Mouse (Mus musculus) right cerebral cortex, adult 18-20 months (tissue): ENCODE data around the gene Gria2.
A peak's percentile ranks its signal among the peaks of the same experiment; 100 is the strongest.

Experiments
- DNase-seq: peaks from one replicate; pipeline ENCODE4 v3.0.0; 2022; ENCODE audit warnings: mixed read lengths

Gene Gria2

DNA sequence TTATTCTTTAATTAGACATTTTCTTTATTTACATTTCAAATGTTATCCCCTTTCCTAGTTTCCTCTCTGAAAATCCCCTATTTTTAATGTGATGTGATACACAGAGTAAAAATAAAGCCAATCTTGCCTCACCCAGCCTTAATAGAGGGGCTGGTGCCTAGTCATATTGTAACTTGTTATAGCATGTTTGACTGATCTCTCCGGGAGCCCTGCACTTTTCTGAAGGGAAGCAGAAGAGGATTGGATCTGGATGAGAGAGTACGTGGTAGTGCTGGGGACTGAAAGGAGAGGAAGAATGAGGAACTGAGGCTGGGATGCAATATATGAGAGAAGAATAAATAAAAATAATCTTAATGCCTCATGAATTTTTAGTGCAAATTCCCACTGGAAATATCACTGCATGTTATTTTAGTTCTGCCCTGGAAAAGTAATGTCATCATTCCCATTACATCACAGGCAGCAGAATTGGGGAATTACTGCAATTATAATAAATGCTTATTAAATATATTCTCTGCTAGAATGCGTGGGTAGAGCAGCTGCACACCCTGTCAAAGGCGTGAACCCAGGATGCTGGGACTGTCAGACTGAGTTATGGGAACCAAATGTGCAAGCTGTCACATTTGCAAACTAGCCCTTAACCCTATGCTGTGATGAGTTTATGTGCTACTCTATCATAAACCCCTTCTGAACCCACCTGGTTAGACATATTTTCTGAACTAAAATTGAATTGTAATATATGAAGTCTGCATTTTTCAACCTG, 28.4 kb downstream of the Gria2 start:
- DNase-seq = peak; percentile 22

DNA sequence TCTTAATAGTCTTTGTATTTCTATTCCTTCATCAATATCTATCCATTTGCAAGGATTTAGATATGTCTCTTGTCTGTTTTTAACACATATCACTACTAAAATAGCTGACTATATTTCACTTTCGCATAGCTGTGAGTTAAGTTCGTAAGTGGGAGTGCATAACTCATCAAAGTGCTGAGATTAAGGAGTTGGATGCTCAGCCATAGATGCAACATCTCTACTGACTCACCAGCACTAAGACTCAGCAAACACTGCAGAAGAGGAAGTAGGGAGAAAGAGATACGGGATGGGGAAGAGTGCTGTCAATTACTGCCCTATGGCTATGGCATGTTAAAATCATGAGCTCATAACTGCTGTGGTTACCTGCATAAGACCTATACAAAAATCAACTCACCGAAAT, 29.4 kb downstream of the Gria2 start:
- no peak for DNase-seq

DNA sequence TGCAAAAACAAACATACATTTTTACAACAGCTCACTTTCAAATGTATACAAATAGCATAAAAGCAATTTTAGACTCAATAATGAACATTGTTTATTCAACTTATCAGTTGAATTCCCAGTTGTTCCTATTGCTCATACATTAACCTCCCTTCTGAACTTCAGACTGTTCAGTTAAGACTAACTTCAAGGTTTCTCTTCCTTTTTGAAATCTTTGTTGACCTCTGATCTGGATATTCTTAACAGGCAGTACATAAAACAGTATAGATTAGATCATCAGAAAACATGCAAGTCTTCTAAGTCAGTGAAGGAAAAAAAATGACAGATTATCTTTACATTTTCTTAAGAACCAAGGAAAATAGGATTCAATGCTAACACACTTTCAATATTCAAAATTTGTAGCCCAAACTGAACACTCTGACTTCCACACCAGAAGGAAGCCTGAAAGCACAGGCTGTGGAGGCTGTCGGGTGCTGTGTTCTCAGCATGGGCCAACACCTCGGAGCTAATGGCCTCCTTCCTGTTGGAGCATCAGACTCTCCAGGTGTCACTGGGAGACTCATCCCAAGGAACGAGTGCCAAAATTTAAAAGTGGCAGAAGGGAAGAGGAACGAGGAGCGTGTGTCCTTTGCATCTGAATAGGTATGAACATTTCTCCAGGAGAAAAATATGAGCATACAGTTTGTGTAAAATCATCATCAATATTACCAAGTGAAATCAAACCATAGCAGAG, 33.0 kb downstream of the Gria2 start:
- no peak for DNase-seq

DNA sequence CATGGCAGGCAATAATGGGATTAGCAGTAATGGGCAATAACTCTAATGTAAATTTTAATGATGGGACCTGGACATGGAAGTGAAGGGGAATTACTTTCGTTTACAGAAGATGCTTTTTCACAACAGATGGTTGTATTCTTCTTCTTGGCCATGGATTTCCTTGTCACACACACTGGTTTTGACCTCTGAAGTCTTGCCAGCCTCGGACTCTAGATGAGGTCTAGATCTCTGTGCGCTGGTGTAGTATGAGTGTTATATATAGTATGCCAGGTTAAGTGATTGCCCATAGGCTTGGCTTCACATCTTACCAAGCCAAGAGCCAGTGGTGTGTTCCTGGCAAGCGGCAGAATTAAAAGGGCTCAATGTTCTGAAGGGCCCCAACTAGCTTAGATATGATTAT, 43.7 kb downstream of the Gria2 start:
- no peak for DNase-seq

DNA sequence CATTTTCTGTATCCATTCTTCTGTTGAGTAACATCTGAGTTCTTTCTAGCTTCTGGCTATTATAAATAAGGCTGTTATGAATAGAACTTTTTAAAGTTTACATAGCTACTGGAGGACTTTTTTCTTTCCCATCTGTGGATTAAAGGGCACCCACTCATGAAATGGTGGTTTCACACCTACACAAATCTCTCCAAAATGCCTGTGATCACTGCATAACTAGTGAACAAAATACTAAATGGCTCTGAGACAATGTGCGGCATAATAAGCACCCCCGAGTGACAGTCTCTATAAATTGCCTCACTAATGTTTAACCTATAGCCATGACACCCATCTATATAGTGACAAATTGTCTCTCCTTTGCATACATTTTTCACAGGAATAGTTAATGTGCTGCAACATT, 44.3 kb downstream of the Gria2 start:
- DNase-seq = no peak

DNA sequence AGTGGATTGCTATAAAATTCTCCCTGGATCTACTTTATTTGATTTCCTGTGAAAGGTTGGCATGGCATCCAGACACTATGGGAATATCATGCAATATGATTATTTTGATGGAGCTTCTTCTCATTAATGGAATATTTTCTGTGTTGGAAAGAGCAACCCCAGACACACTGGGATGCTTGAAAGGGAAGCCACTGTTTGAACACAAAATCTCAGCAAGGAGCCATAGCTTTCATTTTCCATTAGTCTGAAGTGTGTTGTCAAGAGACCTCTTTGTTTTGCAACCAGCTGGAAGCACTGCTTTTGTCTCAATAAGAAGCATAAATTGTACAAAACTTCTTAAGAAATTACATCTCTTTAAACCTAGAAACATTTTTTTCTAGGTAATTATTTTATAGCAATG, 51.8 kb downstream of the Gria2 start:
- DNase-seq = no peak

DNA sequence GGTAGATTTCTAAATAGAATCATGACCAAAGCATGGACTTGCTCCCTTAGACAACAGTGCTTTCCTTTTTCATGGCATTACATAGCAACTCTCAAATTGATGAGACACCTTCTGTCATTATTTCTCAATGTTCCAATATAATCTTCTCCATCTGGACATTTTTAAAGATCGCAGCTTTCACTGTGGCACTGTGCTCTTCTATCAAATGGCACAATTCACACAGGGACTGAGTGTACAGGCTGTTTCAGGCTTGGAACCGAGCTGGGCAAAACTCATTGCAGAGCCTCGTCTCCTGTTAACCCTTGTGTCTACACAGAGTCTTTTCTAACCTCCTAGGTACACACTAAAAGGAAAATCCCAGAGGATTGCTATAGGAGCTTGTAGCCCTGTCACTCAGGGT, 77.4 kb downstream of the Gria2 start:
- DNase-seq = no peak

DNA sequence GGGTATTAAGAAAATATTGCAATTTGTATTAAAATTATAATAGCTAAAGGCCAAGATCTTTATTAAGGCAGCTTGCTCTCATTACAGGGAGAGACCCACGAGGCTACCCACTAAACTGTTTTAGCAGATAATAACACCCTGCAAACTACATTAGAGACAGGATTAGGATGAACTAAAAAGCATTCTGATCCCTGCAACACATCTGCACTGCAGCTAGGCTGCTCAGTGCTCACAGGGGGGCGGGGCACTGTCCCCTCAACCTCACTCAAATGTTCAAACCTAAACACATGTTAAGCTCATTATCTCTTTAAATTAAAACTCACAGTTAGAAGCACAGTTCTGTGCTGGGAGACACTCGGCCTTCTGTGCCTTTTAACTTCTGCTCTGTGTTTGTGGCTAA, 89.5 kb downstream of the Gria2 start:
- DNase-seq = no peak

DNA sequence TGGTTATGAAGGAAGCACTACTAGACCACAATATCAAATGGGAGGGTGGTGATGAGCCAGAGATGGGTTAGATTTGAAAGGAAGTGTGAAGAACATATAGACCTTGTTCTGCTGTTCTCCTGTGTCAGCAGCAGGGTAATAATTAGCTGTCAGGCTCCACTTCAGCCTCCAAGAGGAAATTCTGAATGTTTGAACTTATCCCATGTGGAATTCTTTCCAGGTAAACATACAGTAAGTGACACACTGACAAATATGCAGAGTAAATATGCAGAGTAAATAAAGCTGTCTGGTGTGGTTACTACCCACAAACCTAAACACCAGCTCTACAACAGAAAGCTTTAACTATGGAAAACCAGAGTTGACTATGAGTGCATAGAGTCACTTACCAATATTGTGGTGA, 93.6 kb downstream of the Gria2 start:
- no peak for DNase-seq

DNA sequence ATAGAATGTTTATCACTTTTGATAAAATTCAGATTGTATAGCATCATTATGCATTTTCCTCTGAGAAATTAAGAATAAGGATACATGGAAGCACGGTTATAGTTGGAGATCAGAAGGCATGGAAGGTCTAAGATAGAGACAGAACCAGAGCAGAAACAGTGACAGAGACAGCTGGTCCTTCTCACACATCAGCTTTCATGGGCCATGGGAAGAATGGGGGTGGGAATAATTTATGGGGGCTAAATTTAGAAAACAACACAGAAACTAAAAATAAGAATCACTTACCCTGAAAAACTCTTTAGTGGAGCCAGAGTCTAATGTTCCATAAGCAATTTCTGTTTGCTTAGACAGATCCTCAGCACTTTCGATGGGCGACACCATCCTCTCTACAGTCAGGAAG, 100.5 kb downstream of the Gria2 start:
- no peak for DNase-seq

DNA sequence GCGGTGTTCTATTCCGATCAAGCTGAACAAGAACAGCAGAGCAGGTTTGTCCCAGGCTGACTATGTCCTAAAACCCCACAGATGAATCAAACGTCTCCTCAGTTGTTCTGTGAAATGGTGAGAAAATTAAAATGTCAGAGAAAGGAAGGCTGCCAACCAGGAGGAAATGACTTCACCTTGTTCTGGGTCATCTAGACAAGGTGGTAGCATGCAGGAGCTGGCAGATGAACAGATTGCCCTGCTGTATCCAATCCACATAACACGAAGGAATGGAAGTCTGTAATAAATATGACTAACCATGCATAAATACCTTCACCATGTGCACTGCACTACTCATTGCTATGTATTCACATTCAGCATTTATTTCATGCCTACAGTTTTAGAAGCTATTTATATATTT, 105.1 kb downstream of the Gria2 start:
- peak; percentile 31 for DNase-seq

DNA sequence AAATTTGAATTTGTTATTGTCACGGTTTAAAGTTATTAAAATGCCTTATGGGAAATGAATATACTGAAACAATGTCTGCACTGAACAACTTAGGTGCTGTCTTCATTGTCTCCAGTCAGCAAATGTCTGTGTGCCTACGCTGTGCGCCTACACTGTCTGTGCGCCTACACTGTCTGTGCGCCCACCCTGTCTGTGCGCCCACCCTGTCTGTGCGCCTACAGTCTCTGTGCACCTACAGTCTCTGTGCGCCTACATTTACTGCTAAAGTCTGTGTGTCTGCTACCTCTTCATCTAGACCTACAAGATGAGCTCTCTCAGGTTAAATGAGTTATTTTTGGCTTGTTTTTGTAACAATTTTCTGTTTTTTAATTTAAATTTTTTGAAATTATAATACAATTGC, 107.7 kb downstream of the Gria2 start:
- no peak for DNase-seq

DNA sequence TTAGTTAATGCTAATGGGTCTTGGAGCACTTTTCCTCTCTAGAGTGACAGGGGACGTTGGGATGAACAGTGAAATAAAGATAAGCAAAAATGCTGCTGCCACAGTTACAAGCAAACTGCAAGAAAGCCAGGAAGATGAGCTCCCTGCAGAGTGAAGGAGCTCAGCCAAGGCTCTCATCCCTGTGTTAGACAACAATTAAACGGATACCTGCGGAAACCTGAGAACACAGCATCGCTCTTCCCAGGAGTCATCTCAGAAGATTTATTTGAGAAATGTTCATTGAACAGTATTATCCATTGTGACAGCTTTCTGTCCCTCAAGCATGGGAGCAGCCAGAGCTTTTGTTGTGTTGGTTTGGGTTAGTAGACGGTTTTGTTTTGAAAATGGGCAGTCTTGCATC, 137.5 kb downstream of the Gria2 start:
- DNase-seq = no peak

DNA sequence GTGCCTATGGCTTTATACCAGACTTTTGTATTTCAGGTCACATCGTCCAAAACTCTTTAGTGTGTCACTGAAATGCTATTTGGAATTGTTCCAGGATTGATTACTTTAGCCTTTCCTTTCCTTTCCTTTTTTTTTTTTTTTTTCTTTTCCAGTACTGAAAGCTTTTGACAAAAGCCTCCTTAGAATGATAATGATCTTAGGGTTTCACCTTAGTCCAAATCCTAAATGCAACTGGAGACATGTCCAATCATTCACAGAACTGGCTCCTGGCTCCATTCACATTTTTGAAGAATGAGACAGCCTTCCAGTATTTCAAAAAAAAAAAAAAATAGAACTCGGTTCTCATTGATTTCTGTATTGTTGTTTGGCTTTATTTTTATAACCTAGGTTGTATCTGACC, 139.3 kb downstream of the Gria2 start:
- no peak for DNase-seq

DNA sequence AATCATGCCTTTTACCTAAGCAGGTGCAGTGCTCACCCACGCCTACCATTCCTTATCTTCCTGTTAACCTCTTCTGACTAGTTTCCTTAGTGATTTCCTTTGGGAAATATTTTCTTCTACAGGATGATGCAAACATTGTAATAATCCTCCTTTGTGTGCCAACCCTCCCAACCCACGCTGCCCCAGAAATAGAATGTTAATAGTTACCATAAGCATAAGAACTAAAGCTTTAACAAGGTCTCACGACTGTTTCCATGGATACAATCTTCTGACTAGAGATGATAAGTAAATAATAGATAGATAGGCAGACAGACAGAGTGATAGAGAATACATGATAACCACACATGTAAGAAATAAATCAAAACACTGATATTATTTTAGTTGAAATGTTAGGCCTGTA, 140.8 kb downstream of the Gria2 start:
- no peak for DNase-seq

DNA sequence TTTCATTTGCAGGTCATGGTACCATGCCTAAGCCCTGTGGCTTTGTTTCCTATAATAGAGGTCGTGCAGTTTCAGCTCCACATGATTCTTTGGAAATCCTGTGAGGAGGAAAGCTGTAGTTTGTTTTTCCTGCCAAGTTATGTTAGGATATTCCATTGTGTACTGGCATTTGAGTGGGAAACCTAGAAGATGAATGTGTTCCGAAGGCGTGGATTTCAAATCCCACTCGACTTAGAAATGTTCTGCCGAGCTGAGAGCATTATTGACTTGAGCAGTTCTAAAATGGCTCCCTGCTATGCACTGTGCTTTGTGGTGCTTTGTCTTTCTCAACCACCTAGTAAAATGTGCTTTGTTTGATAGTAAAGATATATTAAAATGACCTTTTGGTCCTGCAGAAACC, 150.4 kb downstream of the Gria2 start:
- DNase-seq = peak; percentile 35
